Mouse (Mus musculus) heart, embryonic 14.5 days (tissue): ENCODE data around the gene Tbx19. TPM values are rescaled to one million over a fixed set of nuclear protein-coding genes. Genes with fewer than 3 reads are reported as not detected.

Source experiments
- ATAC-seq: fragments of 200-750 bp; cut with Nextera tagmentation; 2 replicates; pipeline ENCODE4 v1.8.0; 2017; ENCODE audit warnings: low read depth, moderate TSS enrichment; ENCODE audit not compliant: insufficient number of reproducible peaks, insufficient read depth, low FRiP score
- H3K27ac ChIP-seq, 2 experiments: fragments of 200-500 bp in 1 of 2; fragments of 300-500 bp in 1 of 2; sonication (generic) in 1 of 2; replicated peaks in 1 of 2; 2 replicates each; pipeline ENCODE4 v1.5.1; 2012 to 2014; ENCODE audit warnings: low read depth in 2 of 2, low read length in 2 of 2, control low read depth in 1 of 2, mild to moderate bottlenecking in 1 of 2, mixed read lengths in 1 of 2; ENCODE audit not compliant: control insufficient read depth in 1 of 2, insufficient read depth in 1 of 2
- H3K27me3 ChIP-seq: fragments of 300-500 bp; sonication (generic); 2 replicates; pipeline ENCODE4 v1.6.1; 2014; ENCODE audit warnings: mild to moderate bottlenecking, low read length, control low read depth; ENCODE audit not compliant: control insufficient read depth, insufficient read depth
- H3K36me3 ChIP-seq: fragments of 300-500 bp; sonication (generic); 2 replicates; pipeline ENCODE4 v1.6.1; 2014; ENCODE audit warnings: mild to moderate bottlenecking, control low read depth, low read length, mixed read lengths; ENCODE audit not compliant: control insufficient read depth, insufficient read depth
- H3K4me1 ChIP-seq, 2 experiments: fragments of 200-500 bp in 1 of 2; fragments of 300-500 bp in 1 of 2; sonication (generic) in 1 of 2; 2 replicates each; pipeline ENCODE4 v1.6.1; 2012 to 2014; ENCODE audit warnings: low read length in 2 of 2, control low read depth in 1 of 2, mixed read lengths in 1 of 2; ENCODE audit not compliant: control insufficient read depth in 2 of 2, insufficient read depth in 2 of 2
- H3K4me2 ChIP-seq: fragments of 300-500 bp; sonication (generic); 2 replicates; pipeline ENCODE4 v1.6.1; 2014; ENCODE audit warnings: mild to moderate bottlenecking, low read length
- H3K4me3 ChIP-seq, 2 experiments: fragments of 200-500 bp in 1 of 2; fragments of 300-500 bp in 1 of 2; sonication (generic) in 1 of 2; 2 replicates each; pipeline ENCODE4 v1.5.1; 2012 to 2014; ENCODE audit warnings: low read length in 2 of 2, mild to moderate bottlenecking in 2 of 2, control low read depth in 1 of 2, low read depth in 1 of 2, moderate library complexity in 1 of 2; ENCODE audit not compliant: control insufficient read depth in 1 of 2, insufficient read depth in 1 of 2
- H3K9ac ChIP-seq: fragments of 300-500 bp; sonication (generic); 2 replicates; pipeline ENCODE4 v1.6.1; 2014; ENCODE audit warnings: mild to moderate bottlenecking, low read length
- H3K9me3 ChIP-seq: fragments of 300-500 bp; sonication (generic); 2 replicates; pipeline ENCODE4 v1.6.1; 2016; ENCODE audit warnings: low read length, control low read depth; ENCODE audit not compliant: control insufficient read depth
- WGBS: fragments of 180-500 bp; shearing (Covaris S2); extraction: QIAGEN DNeasy Blood & Tissue Kit; methylation state at CpG from one replicate; pipeline ENCODE4 v1.1.7; 2014; 5-methylcytosine and 5-hydroxymethylcytosine counted together
- polyA plus RNA-seq: library from polyadenylated mRNA; unstranded; fragments of >200 nt; fragmentation: Nextera tagmentation; extraction: Ambion mirVana; gene quantifications from 2 replicates; pipeline ENCODE4 v1.2.1, GENCODE M21; 2014

The Tbx19 gene
- polyA plus RNA-seq, 1 experiment from 2014 or later: not detected

GRCm38 (mm10) chr1:165132187-165132877, 28.2 kb downstream of the Tbx19 start:
- no peaks in the 10 kb centered on the region for H3K9me3 ChIP-seq
- H3K4me3 ChIP-seq: no peak overlapping the region
- no peaks in the 10 kb centered on the region for H3K4me1 ChIP-seq
- no peak overlapping the region for H3K9ac ChIP-seq
- H3K27me3 ChIP-seq: no peaks in the 10 kb centered on the region
- 71% methylated on average over 14 of the region's 14 CpGs for WGBS
- H3K4me2 ChIP-seq: no peak overlapping the region
- no peak for ATAC-seq
- H3K27ac ChIP-seq: no peak overlapping the region
- H3K36me3 ChIP-seq: no peaks in the 10 kb centered on the region

- Histone ChIP-seq H3K9ac (no peak overlapping the region), H3K27me3 (no peaks in the 10 kb centered on the region), H3K36me3 (no peaks in the 10 kb centered on the region), H3K4me1 (no peaks in the 10 kb centered on the region), H3K4me2 (no peak overlapping the region), H3K4me3 (no peak overlapping the region), H3K9me3 (no peaks in the 10 kb centered on the region), H3K27ac (no peak overlapping the region)
- ATAC-seq: no peak
- 70% methylated on average over 5 of the region's 5 CpGs for WGBS
Observed at GRCm38 (mm10) chr1:165129573-165129972, 31.0 kb downstream of the Tbx19 start.

GRCm38 (mm10) chr1:165121096-165121495, 39.5 kb downstream of the Tbx19 start:
- Histone ChIP-seq H3K4me3 (no peak overlapping the region), H3K27me3 (no peaks in the 10 kb centered on the region), H3K27ac (no peak overlapping the region), H3K9me3 (no peaks in the 10 kb centered on the region), H3K9ac (no peak overlapping the region), H3K4me2 (no peak overlapping the region), H3K36me3 (no peaks in the 10 kb centered on the region), H3K4me1 (peaks cover 11 to 19% of the 10 kb centered on the region in 2 experiments)
- no peak for ATAC-seq
- 85% methylated on average over 7 of the region's 7 CpGs for WGBS

- ATAC-seq: no peak
Observed at GRCm38 (mm10) chr1:165120349-165120898, 40.1 kb downstream of the Tbx19 start.

GRCm38 (mm10) chr1:165119760-165120159, 40.8 kb downstream of the Tbx19 start:
- no peak for ATAC-seq
- Histone ChIP-seq H3K4me3 (no peak overlapping the region), H3K27ac (peak overlapping the region; percentile 66 to 75), H3K9me3 (no peaks in the 10 kb centered on the region), H3K36me3 (no peaks in the 10 kb centered on the region), H3K4me2 (peak overlapping the region; percentile 38), H3K9ac (peak overlapping the region; percentile 49), H3K27me3 (no peaks in the 10 kb centered on the region), H3K4me1 (peaks cover 19 to 30% of the 10 kb centered on the region in 2 experiments)
- WGBS: 6% methylated on average over 9 of the region's 9 CpGs

More at GRCm38 (mm10) chr1:165120349-165120898, 40.1 kb downstream of the Tbx19 start:
- Histone ChIP-seq H3K27ac (no peak overlapping the region), H3K4me2 (peak overlapping the region; percentile 38), H3K27me3 (no peaks in the 10 kb centered on the region), H3K36me3 (no peaks in the 10 kb centered on the region), H3K9me3 (no peaks in the 10 kb centered on the region), H3K4me3 (no peak overlapping the region), H3K9ac (peak overlapping the region; percentile 48; the same call in 1 of the 2 replicates), H3K4me1 (peaks cover 15 to 26% of the 10 kb centered on the region in 2 experiments)
- WGBS: 19% methylated on average over 21 of the region's 21 CpGs

GRCm38 (mm10) chr1:165119011-165119726, 41.4 kb downstream of the Tbx19 start:
- WGBS: 68% methylated on average over 15 of the region's 15 CpGs
- Histone ChIP-seq H3K27ac (peak overlapping the region; percentile 40 to 66), H3K36me3 (no peaks in the 10 kb centered on the region), H3K4me3 (no peak overlapping the region), H3K9ac (no peak overlapping the region), H3K27me3 (no peaks in the 10 kb centered on the region), H3K4me1 (peaks cover 19 to 35% of the 10 kb centered on the region in 2 experiments), H3K4me2 (peak overlapping the region; percentile 38), H3K9me3 (no peaks in the 10 kb centered on the region)
- ATAC-seq: no peak

- H3K27ac ChIP-seq: peak overlapping the region; percentile 89 to 95
- H3K4me3 ChIP-seq: peak overlapping the region in 1 of 2 experiments; percentile 5; a peak in 1 of 4 replicates
- peak overlapping the region; percentile 51 for H3K4me2 ChIP-seq
- peak; percentile 80 for ATAC-seq
- no peaks in the 10 kb centered on the region for H3K27me3 ChIP-seq
- peaks cover 35 to 56% of the 10 kb centered on the region in 2 experiments for H3K4me1 ChIP-seq
- no peaks in the 10 kb centered on the region for H3K9me3 ChIP-seq
- under 1% methylated on average over 17 of the region's 17 CpGs for WGBS
- peak overlapping the region; percentile 68 for H3K9ac ChIP-seq
- no peaks in the 10 kb centered on the region for H3K36me3 ChIP-seq
Observed at GRCm38 (mm10) chr1:165114460-165115175, 46.0 kb downstream of the Tbx19 start.
